Mouse (Mus musculus): ENCODE data around the gene Appbp2. TPM values are rescaled to one million over a fixed set of nuclear protein-coding genes. Genes with fewer than 3 reads are reported as not detected.
"Not testable (repeated sequence)": the region's sequence is repeated elsewhere in the genome, so short reads cannot be mapped to it uniquely, and the experiment has no call there.

The Appbp2 gene
- polyA plus RNA-seq, 1 experiment = 8.5 TPM

DNA sequence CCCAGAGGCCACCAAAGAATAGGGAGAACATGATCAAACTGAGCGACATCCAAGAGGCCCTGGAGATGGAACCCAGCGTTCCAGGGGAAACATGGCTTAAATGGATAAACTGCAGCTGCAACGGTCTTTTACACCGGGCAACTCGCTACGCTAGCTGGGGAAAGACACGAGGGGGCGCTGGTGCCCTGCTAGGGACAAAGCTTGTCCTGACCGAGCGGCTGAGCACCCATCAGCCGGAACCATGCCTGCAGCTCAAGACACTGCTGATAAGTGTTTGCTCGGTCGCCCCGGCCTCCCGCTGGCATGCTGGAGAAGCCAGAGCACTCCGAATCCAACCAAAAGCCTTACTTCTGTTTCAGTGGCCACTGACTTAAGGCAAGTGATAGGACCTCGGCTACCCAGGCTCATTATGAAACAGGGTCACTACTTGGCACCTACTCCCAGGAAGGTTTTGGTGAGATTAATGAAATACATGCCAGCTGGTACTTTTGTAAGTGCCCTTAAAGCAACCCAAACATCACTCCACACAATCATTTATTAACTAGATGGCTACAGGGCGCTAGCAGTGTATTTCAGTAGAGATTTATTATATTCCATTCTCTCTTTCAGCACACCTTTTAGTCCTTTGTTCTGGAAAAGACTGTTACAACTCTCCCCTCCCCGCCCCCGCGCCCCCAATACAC, 64.7 kb downstream of the Appbp2 start, which contains the start of gene 1700125H20Rik:
1700125H20Rik (plus strand) TSS at position 347 of the 683 bp plus-strand sequence.
- TF ChIP-seq POLR2A (IDR thresholded peaks at IDR 0.05; ENCODE audit: insufficient read length, low read depth) (no peak), MYOD1 (IDR thresholded peaks at IDR 0.05; ENCODE audit: control insufficient read depth in 1 of 3, insufficient read length in 2 of 3, low read depth in 2 of 3) (peak in 1 of 3 experiments; percentile 12)

DNA sequence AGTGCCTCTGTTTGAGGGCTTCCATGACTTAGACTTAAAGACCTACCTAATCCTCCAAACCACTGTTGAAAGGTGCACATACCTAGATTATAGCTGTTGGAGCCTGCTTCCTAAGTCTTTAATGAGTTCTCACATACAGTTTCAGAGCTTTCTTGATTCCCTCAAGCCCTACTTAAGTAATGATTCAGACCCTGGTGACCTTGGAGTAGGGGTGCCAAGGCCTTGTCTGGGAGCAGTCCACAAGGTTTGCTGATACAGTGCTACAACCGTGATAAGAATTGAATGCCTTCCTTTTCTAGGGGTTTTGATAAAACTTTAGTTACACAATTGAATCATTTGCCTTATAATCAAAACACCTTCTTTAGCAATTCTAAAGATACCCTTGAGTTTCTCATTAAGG, 67.4 kb downstream of the Appbp2 start:
- TF ChIP-seq POLR2AphosphoS2 (IDR thresholded peaks at IDR 0.05; ENCODE audit: insufficient read length, low read depth) (no peak), E2F4 (IDR thresholded peaks at IDR 0.05; ENCODE audit: insufficient read depth) (no peak), MAX (IDR thresholded peaks at IDR 0.05; ENCODE audit: low read depth) (no peak), REST (IDR thresholded peaks at IDR 0.05; ENCODE audit: insufficient read depth, insufficient read length) (no peak), MYOG (IDR thresholded peaks at IDR 0.05; ENCODE audit: control insufficient read depth in 1 of 3, insufficient read depth in 1 of 3, insufficient read length in 2 of 3, low read depth in 2 of 3) (no peak)
- Histone ChIP-seq H3K36me3 (ENCODE audit: control insufficient read depth, insufficient read depth) (no peaks in the 10 kb centered on the region), H3ac (ENCODE audit: control insufficient read depth, insufficient read length) (no peak overlapping the region), H3K79me2 (ENCODE audit: control insufficient read depth, insufficient read depth) (no peaks in the 10 kb centered on the region), H3K4me3 (no peak overlapping the region), H3K27me3 (ENCODE audit: control insufficient read depth, insufficient read depth, insufficient read length) (peaks cover 4% of the 10 kb centered on the region), H3K4me2 (ENCODE audit: low read depth) (no peak overlapping the region)

More for the DNA sequence above, 64.7 kb downstream of the Appbp2 start, which contains the start of gene 1700125H20Rik:
- Histone ChIP-seq H3K79me2 (ENCODE audit: control insufficient read depth, insufficient read depth) (no peaks in the 10 kb centered on the region), H3K27me3 (ENCODE audit: control insufficient read depth, insufficient read depth, insufficient read length) (no peaks in the 10 kb centered on the region), H3K4me2 (ENCODE audit: low read depth) (peak within 1 kb of the TSS; percentile 84), H3K4me3 (no peak within 1 kb of the TSS), H3K36me3 (ENCODE audit: control insufficient read depth, insufficient read depth) (no peaks in the 10 kb centered on the region), H3ac (ENCODE audit: control insufficient read depth, insufficient read length) (no peak within 1 kb of the TSS)

DNA sequence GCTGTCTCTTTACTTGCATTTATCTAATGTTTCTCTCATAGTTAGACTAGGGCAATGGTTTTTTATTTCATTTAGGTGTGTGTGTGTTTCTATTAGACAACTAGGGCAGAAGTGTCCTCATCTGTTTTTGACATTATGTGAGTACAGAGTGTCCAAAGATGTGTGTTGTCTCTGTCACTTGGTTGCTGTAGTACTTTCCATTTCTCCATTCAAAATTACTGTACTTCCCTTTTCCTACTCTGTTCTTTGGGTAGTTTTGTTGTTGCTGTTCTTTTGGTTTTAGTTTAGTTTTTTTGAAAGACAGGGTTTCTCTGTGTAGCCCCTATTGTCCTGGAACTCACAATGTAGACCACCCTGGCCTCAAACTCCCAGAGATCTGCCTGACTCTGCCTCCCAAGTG, 70.6 kb downstream of the Appbp2 start:
- Histone ChIP-seq H3K4me2 (ENCODE audit: low read depth) (no peak overlapping the region), H3K36me3 (ENCODE audit: control insufficient read depth, insufficient read depth) (no peaks in the 10 kb centered on the region), H3K27me3 (ENCODE audit: control insufficient read depth, insufficient read depth, insufficient read length) (peaks cover 4% of the 10 kb centered on the region), H3K79me2 (ENCODE audit: control insufficient read depth, insufficient read depth) (no peaks in the 10 kb centered on the region), H3K4me3 (no peak overlapping the region), H3ac (ENCODE audit: control insufficient read depth, insufficient read length) (no peak overlapping the region)
- TF ChIP-seq E2F4 (IDR thresholded peaks at IDR 0.05; ENCODE audit: insufficient read depth) (no peak), MYOG (IDR thresholded peaks at IDR 0.05; ENCODE audit: control insufficient read depth in 1 of 3, insufficient read depth in 1 of 3, insufficient read length in 2 of 3, low read depth in 2 of 3) (no peak), POLR2A (IDR thresholded peaks at IDR 0.05; ENCODE audit: insufficient read length, low read depth) (no peak), TCF12 (IDR thresholded peaks at IDR 0.05; ENCODE audit: insufficient read depth, poor library complexity, severe bottlenecking) (no peak), TCF3 (IDR thresholded peaks at IDR 0.05; ENCODE audit: insufficient read length, low read depth) (no peak), CEBPB (IDR thresholded peaks at IDR 0.05; ENCODE audit: insufficient read depth, poor library complexity, severe bottlenecking) (no peak), SRF (IDR thresholded peaks at IDR 0.05; ENCODE audit: control insufficient read depth, insufficient read length, low read depth) (no peak), MYOD1 (IDR thresholded peaks at IDR 0.05; ENCODE audit: control insufficient read depth in 1 of 3, insufficient read length in 2 of 3, low read depth in 2 of 3) (no peak), MAX (IDR thresholded peaks at IDR 0.05; ENCODE audit: low read depth) (no peak), POLR2AphosphoS2 (IDR thresholded peaks at IDR 0.05; ENCODE audit: insufficient read length, low read depth) (no peak), USF1 (IDR thresholded peaks at IDR 0.05; ENCODE audit: low read depth) (no peak)

DNA sequence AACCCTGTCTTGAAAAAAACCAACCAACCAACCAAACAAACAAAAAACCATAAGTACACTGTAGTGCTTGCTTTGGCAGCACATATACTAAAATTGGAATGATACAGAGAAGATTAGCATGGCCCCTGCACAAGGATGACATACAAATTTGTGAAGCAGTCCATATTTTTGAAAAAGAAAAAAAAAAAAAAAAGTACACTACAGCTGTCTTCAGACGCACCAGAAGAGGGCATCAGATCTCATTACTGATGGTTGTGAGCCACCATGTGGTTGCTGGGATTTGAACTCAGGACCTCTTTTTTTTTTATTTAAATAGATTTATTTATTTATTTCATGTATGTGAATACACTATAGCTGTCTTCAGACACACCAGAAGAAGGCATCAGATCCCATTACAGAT, 71.9 kb downstream of the Appbp2 start:
- H3K4me2 ChIP-seq (ENCODE audit: low read depth); H3K27me3 ChIP-seq (ENCODE audit: control insufficient read depth, insufficient read depth, insufficient read length); H3K79me2 ChIP-seq (ENCODE audit: control insufficient read depth, insufficient read depth): not testable (repeated sequence)

DNA sequence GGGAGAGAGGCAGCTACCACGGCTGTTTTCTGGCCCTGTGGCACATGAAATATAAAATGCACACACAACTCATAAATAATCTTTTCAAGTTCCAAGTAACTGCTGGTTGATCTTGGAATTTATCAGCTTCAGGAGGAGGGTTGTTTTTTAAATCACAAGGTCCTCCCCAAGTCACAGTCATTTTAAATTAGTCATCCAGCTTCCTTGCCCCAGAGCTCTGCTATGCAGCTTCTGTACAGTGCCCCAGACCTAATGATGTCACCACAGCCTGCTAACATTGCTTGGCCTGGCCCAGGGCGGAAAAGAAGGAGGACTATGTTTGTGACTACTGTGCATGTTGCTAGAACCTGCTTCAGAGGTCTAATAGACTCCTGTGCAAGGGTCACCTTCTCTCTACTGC, 77.6 kb downstream of the Appbp2 start:
- Histone ChIP-seq H3K27me3 (ENCODE audit: control insufficient read depth, insufficient read depth, insufficient read length) (no peaks in the 10 kb centered on the region), H3K4me3 (no peak overlapping the region), H3ac (ENCODE audit: control insufficient read depth, insufficient read length) (no peak overlapping the region), H3K4me2 (ENCODE audit: low read depth) (peak overlapping the region; percentile 15), H3K36me3 (ENCODE audit: control insufficient read depth, insufficient read depth) (no peaks in the 10 kb centered on the region), H3K79me2 (ENCODE audit: control insufficient read depth, insufficient read depth) (no peaks in the 10 kb centered on the region)
- no peak for TF ChIP-seq CEBPB (IDR thresholded peaks at IDR 0.05; ENCODE audit: insufficient read depth, poor library complexity, severe bottlenecking)
- TF ChIP-seq REST (IDR thresholded peaks at IDR 0.05; ENCODE audit: insufficient read depth, insufficient read length) = no peak
- TF ChIP-seq POLR2A (IDR thresholded peaks at IDR 0.05; ENCODE audit: insufficient read length, low read depth) = no peak
- no peak for TF ChIP-seq TCF3 (IDR thresholded peaks at IDR 0.05; ENCODE audit: insufficient read length, low read depth)
- no peak for TF ChIP-seq MAX (IDR thresholded peaks at IDR 0.05; ENCODE audit: low read depth)
- TF ChIP-seq E2F4 (IDR thresholded peaks at IDR 0.05; ENCODE audit: insufficient read depth) = no peak
- TF ChIP-seq POLR2AphosphoS2 (IDR thresholded peaks at IDR 0.05; ENCODE audit: insufficient read length, low read depth) = no peak
- TF ChIP-seq USF1 (IDR thresholded peaks at IDR 0.05; ENCODE audit: low read depth) = no peak
- no peak for TF ChIP-seq SRF (IDR thresholded peaks at IDR 0.05; ENCODE audit: control insufficient read depth, insufficient read length, low read depth)
- no peak for TF ChIP-seq MYOD1 (IDR thresholded peaks at IDR 0.05; ENCODE audit: control insufficient read depth in 1 of 3, insufficient read length in 2 of 3, low read depth in 2 of 3)
- no peak for TF ChIP-seq MYOG (IDR thresholded peaks at IDR 0.05; ENCODE audit: control insufficient read depth in 1 of 3, insufficient read depth in 1 of 3, insufficient read length in 2 of 3, low read depth in 2 of 3)
- TF ChIP-seq TCF12 (IDR thresholded peaks at IDR 0.05; ENCODE audit: insufficient read depth, poor library complexity, severe bottlenecking) = no peak

More for the DNA sequence above, 71.9 kb downstream of the Appbp2 start:
- H3K4me3 ChIP-seq; H3K36me3 ChIP-seq (ENCODE audit: control insufficient read depth, insufficient read depth); H3ac ChIP-seq (ENCODE audit: control insufficient read depth, insufficient read length): not testable (repeated sequence)
